Mouse (Mus musculus): ENCODE results near the gene Fxr1. TPM values are rescaled to one million over a fixed set of nuclear protein-coding genes. Genes with fewer than 3 reads are reported as not detected.
"Not testable (repeated sequence)": the region's sequence is repeated elsewhere in the genome, so short reads cannot be mapped to it uniquely, and the experiment has no call there.

Gene Fxr1
- polyA plus RNA-seq, 1 experiment, result 18.0 TPM

DNA sequence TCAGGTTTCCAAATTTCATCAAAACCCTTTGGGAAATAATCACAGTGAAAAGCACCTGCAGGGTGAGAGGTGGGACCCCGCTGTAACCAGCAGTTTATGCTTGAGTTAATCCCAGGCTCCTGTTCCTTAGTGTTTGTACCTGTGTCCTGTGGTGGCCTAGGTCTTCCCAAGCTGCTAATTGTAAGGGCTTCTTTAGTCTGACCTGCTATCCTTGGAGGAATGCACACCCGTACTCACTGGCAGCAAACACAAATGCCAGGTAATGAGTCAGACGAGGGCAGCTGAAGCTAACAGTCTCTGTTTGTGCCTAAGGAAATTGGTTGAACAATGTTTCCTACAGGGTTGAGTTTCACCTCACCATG lies 25.6 kb upstream of the Fxr1 start:
- no peaks in the 10 kb centered on the region for H3K4me1 ChIP-seq (ENCODE audit: control insufficient read depth, insufficient read depth, low read length)
- 45% methylated on average over 3 of the region's 3 CpGs for WGBS
- no peaks in the 10 kb centered on the region for H3K36me3 ChIP-seq (ENCODE audit: control insufficient read depth, insufficient read depth, low read length)
- no peak overlapping the region for H3K4me3 ChIP-seq (ENCODE audit: insufficient read depth, low read depth, low read length)
- TF ChIP-seq POLR2A (IDR thresholded peaks at IDR 0.05; ENCODE audit: low read depth, low read length) (no peak), CTCF (conservative IDR thresholded peaks at IDR 0.05; ENCODE audit: insufficient read depth, insufficient read length, low read depth, low read length) (no peak)
- DNase-seq, result no peak
- no peaks in the 10 kb centered on the region for H3K27me3 ChIP-seq (replicated peaks; ENCODE audit: control insufficient read depth, insufficient read depth, low read length)
- H3K27ac ChIP-seq (ENCODE audit: insufficient read depth, low read depth, low read length), result no peak overlapping the region

GRCm38 (mm10) chr3:34001691-34002090 lies 18.1 kb upstream of the Fxr1 start:
- not testable (repeated sequence) for H3K27me3 ChIP-seq (replicated peaks; ENCODE audit: control insufficient read depth, insufficient read depth, low read length); H3K4me3 ChIP-seq (ENCODE audit: insufficient read depth, low read depth, low read length); H3K4me1 ChIP-seq (ENCODE audit: control insufficient read depth, insufficient read depth, low read length); H3K36me3 ChIP-seq (ENCODE audit: control insufficient read depth, insufficient read depth, low read length); DNase-seq; H3K27ac ChIP-seq (ENCODE audit: insufficient read depth, low read depth, low read length)

DNA sequence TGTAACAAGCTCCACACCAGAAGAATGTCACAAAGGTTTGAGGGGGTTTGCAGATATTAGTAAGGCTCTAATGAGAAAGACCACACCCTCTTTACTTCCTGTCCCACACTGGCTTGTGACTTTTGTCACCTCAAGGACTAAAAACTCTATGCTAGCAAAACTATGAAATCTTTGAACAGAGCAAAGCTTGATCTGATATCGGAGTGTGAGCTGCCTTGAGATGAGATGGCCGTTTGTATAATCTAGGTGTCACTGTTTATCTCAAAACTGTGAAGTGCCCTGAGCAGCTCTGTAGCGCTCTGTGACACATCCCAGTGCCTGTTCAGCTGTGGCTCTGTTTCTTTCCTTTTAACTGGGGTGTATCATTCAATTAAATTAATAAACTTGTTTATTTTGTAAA lies 15.9 kb upstream of the Fxr1 start:
- no peak for DNase-seq
- H3K27me3 ChIP-seq (replicated peaks; ENCODE audit: control insufficient read depth, insufficient read depth, low read length), result no peaks in the 10 kb centered on the region
- WGBS, result 76% methylated on average over 3 of the region's 3 CpGs
- no peak overlapping the region for H3K27ac ChIP-seq (ENCODE audit: insufficient read depth, low read depth, low read length)
- no peaks in the 10 kb centered on the region for H3K36me3 ChIP-seq (ENCODE audit: control insufficient read depth, insufficient read depth, low read length)
- no peak overlapping the region for H3K4me3 ChIP-seq (ENCODE audit: insufficient read depth, low read depth, low read length)
- no peaks in the 10 kb centered on the region for H3K4me1 ChIP-seq (ENCODE audit: control insufficient read depth, insufficient read depth, low read length)
- TF ChIP-seq CTCF (conservative IDR thresholded peaks at IDR 0.05; ENCODE audit: insufficient read depth, insufficient read length, low read depth, low read length) (no peak), POLR2A (IDR thresholded peaks at IDR 0.05; ENCODE audit: low read depth, low read length) (no peak)

DNA sequence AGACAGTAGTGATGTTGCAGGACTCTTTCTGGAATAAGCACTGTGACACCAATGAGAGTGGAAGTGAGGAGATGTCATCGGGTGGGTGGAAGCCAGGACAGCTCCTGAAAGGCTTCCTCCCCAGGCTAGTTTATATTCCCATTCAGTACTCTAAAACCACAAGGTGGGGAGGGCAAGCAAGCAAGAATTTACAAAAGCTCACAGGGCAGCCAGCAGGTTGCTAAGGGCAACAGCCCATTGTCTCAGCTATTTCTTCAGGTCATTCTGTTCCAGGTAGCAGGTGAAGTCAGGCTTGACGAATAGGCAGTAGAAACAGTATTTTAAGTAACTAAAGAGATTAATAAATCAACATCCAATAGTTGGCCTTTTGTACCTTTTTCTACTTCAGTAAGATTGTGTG lies 13.4 kb upstream of the Fxr1 start:
- H3K4me3 ChIP-seq (ENCODE audit: insufficient read depth, low read depth, low read length), result no peak overlapping the region
- peak; percentile 33 for DNase-seq
- WGBS, result 36% methylated on average over 2 of the region's 2 CpGs
- H3K27me3 ChIP-seq (replicated peaks; ENCODE audit: control insufficient read depth, insufficient read depth, low read length), result no peaks in the 10 kb centered on the region
- H3K27ac ChIP-seq (ENCODE audit: insufficient read depth, low read depth, low read length), result no peak overlapping the region
- no peak for TF ChIP-seq POLR2A (IDR thresholded peaks at IDR 0.05; ENCODE audit: low read depth, low read length)
- no peaks in the 10 kb centered on the region for H3K4me1 ChIP-seq (ENCODE audit: control insufficient read depth, insufficient read depth, low read length)
- no peaks in the 10 kb centered on the region for H3K36me3 ChIP-seq (ENCODE audit: control insufficient read depth, insufficient read depth, low read length)

- Histone ChIP-seq H3K36me3 (ENCODE audit: control insufficient read depth, insufficient read depth, low read length) (no peaks in the 10 kb centered on the region), H3K4me1 (ENCODE audit: control insufficient read depth, insufficient read depth, low read length) (no peaks in the 10 kb centered on the region), H3K27ac (ENCODE audit: insufficient read depth, low read depth, low read length) (no peak overlapping the region), H3K27me3 (replicated peaks; ENCODE audit: control insufficient read depth, insufficient read depth, low read length) (no peaks in the 10 kb centered on the region), H3K4me3 (ENCODE audit: insufficient read depth, low read depth, low read length) (no peak overlapping the region)
- no peak for TF ChIP-seq CTCF (conservative IDR thresholded peaks at IDR 0.05; ENCODE audit: insufficient read depth, insufficient read length, low read depth, low read length)
- TF ChIP-seq POLR2A (IDR thresholded peaks at IDR 0.05; ENCODE audit: low read depth, low read length), result no peak
- DNase-seq, result no peak
- WGBS, result 68% methylated on average over 3 of the region's 3 CpGs
These were observed 12.9 kb upstream of the Fxr1 start for GRCm38 (mm10) chr3:34006824-34007223.

- Histone ChIP-seq H3K27ac (ENCODE audit: insufficient read depth, low read depth, low read length) (no peak overlapping the region), H3K27me3 (replicated peaks; ENCODE audit: control insufficient read depth, insufficient read depth, low read length) (no peaks in the 10 kb centered on the region), H3K4me1 (ENCODE audit: control insufficient read depth, insufficient read depth, low read length) (no peaks in the 10 kb centered on the region), H3K36me3 (ENCODE audit: control insufficient read depth, insufficient read depth, low read length) (no peaks in the 10 kb centered on the region), H3K4me3 (ENCODE audit: insufficient read depth, low read depth, low read length) (no peak overlapping the region)
- TF ChIP-seq CTCF (conservative IDR thresholded peaks at IDR 0.05; ENCODE audit: insufficient read depth, insufficient read length, low read depth, low read length) (no peak), POLR2A (IDR thresholded peaks at IDR 0.05; ENCODE audit: low read depth, low read length) (no peak)
- no peak for DNase-seq
- WGBS, result 70% methylated on average over 4 of the region's 4 CpGs
These were observed 12.1 kb upstream of the Fxr1 start for GRCm38 (mm10) chr3:34007611-34008010.

DNA sequence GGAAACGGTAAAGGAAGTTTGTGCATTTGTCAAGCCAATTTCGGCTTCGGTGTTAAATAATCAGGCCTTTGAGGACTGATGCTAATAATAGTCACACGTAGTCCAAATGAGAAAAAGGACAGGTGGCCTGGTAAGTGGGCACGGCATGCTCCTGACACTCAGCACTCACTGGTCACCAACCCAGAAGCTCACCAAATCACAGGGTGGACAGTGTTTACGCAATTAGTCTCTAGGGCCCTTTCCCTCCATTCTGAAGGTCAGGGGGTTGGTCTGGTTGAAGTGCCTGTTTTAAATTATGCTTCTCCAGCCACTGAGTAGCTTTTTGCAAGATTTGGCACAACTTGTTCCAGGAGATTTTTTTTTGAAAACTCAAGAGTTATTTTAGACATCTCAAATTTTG lies 11.6 kb upstream of the Fxr1 start:
- no peak for DNase-seq
- 76% methylated on average over 6 of the region's 6 CpGs for WGBS

More for the DNA sequence above, 11.6 kb upstream of the Fxr1 start:
- Histone ChIP-seq H3K4me3 (ENCODE audit: insufficient read depth, low read depth, low read length) (no peak overlapping the region), H3K27me3 (replicated peaks; ENCODE audit: control insufficient read depth, insufficient read depth, low read length) (no peaks in the 10 kb centered on the region), H3K36me3 (ENCODE audit: control insufficient read depth, insufficient read depth, low read length) (no peaks in the 10 kb centered on the region), H3K27ac (ENCODE audit: insufficient read depth, low read depth, low read length) (no peak overlapping the region), H3K4me1 (ENCODE audit: control insufficient read depth, insufficient read depth, low read length) (no peaks in the 10 kb centered on the region)
- TF ChIP-seq POLR2A (IDR thresholded peaks at IDR 0.05; ENCODE audit: low read depth, low read length) (no peak), CTCF (conservative IDR thresholded peaks at IDR 0.05; ENCODE audit: insufficient read depth, insufficient read length, low read depth, low read length) (no peak)
